Mouse (Mus musculus) forebrain, embryonic 10.5 days (tissue): ENCODE measurements at regions not wholly inside any gene's neighbourhood (a gene's known extent, or its start where the extent isn't known, plus 50 kb on each side); places are given as distances from the start of the nearest gene placed in this dataset.

Experiments used
- DNase-seq: peaks from one replicate; pipeline ENCODE4 v3.0.0-alpha.2; 2017; ENCODE audit warnings: low spot score; ENCODE audit errors: extremely low spot score
- H3K27ac ChIP-seq: fragments of 300-500 bp; sonication (generic); 2 replicates; pipeline ENCODE4 v1.5.1; 2016; ENCODE audit warnings: mild to moderate bottlenecking
- H3K27me3 ChIP-seq: fragments of 300-500 bp; sonication (generic); 2 replicates; pipeline ENCODE4 v1.6.1; 2016; ENCODE audit warnings: mild to moderate bottlenecking; ENCODE audit not compliant: poor library complexity, severe bottlenecking
- H3K36me3 ChIP-seq: fragments of 300-500 bp; sonication (generic); replicated peaks from 2 replicates; pipeline ENCODE4 v1.6.1; 2016; ENCODE audit warnings: mild to moderate bottlenecking, moderate library complexity
- H3K4me1 ChIP-seq: fragments of 300-500 bp; sonication (generic); 2 replicates; pipeline ENCODE4 v1.6.1; 2016
- H3K4me3 ChIP-seq: fragments of 300-500 bp; sonication (generic); 2 replicates; pipeline ENCODE4 v1.5.1; 2016; ENCODE audit warnings: mild to moderate bottlenecking, moderate library complexity
- H3K9me3 ChIP-seq: fragments of 300-500 bp; sonication (generic); 2 replicates; pipeline ENCODE4 v1.6.1; 2016; ENCODE audit warnings: mild to moderate bottlenecking, moderate library complexity
- WGBS: fragments of 180-500 bp; shearing (Covaris S2); methylation state at CpG from one replicate; pipeline ENCODE4 v1.1.7; 2016; 5-methylcytosine and 5-hydroxymethylcytosine counted together

GRCm38 (mm10) chr4:26965831-26966230, 619.1 kb upstream of the Manea start:
- H3K27me3 ChIP-seq: no peaks in the 10 kb centered on the region
- no peak overlapping the region for H3K4me3 ChIP-seq
- WGBS: 94% methylated on average over 2 of the region's 2 CpGs
- no peaks in the 10 kb centered on the region for H3K4me1 ChIP-seq
- H3K36me3 ChIP-seq: no peaks in the 10 kb centered on the region
- H3K27ac ChIP-seq: no peak overlapping the region
- no peak for DNase-seq
- no peaks in the 10 kb centered on the region for H3K9me3 ChIP-seq

- no peak overlapping the region for H3K4me3 ChIP-seq
These were observed 618.2 kb upstream of the Manea start for GRCm38 (mm10) chr4:26964850-26965249.

GRCm38 (mm10) chr4:26944617-26945016, 597.9 kb upstream of the Manea start:
- Histone ChIP-seq H3K27me3 (no peaks in the 10 kb centered on the region), H3K4me3 (no peak overlapping the region), H3K36me3 (no peaks in the 10 kb centered on the region), H3K9me3 (no peaks in the 10 kb centered on the region), H3K27ac (no peak overlapping the region), H3K4me1 (no peaks in the 10 kb centered on the region)
- no peak for DNase-seq
- WGBS: 97% methylated on average over 2 of the region's 2 CpGs

More at GRCm38 (mm10) chr4:26964850-26965249, 618.2 kb upstream of the Manea start:
- WGBS: 86% methylated on average over 2 of the region's 2 CpGs
- Histone ChIP-seq H3K36me3 (no peaks in the 10 kb centered on the region), H3K4me1 (no peaks in the 10 kb centered on the region), H3K27ac (no peak overlapping the region), H3K27me3 (no peaks in the 10 kb centered on the region), H3K9me3 (no peaks in the 10 kb centered on the region)
- DNase-seq: no peak

GRCm38 (mm10) chr4:26933988-26934798, 587.5 kb upstream of the Manea start:
- WGBS: 80% methylated on average over 10 of the region's 10 CpGs
- Histone ChIP-seq H3K4me1 (no peaks in the 10 kb centered on the region), H3K36me3 (no peaks in the 10 kb centered on the region), H3K4me3 (no peak overlapping the region), H3K27ac (no peak overlapping the region), H3K27me3 (no peaks in the 10 kb centered on the region), H3K9me3 (no peaks in the 10 kb centered on the region)
- no peak for DNase-seq

GRCm38 (mm10) chr4:26929879-26930481, 583.3 kb upstream of the Manea start:
- Histone ChIP-seq H3K4me1 (no peaks in the 10 kb centered on the region), H3K9me3 (no peaks in the 10 kb centered on the region), H3K4me3 (no peak overlapping the region), H3K27ac (no peak overlapping the region), H3K27me3 (no peaks in the 10 kb centered on the region), H3K36me3 (no peaks in the 10 kb centered on the region)
- WGBS: 76% methylated on average over 6 of the region's 6 CpGs
- no peak for DNase-seq

- Histone ChIP-seq H3K36me3 (no peaks in the 10 kb centered on the region), H3K27ac (no peak overlapping the region), H3K9me3 (no peaks in the 10 kb centered on the region), H3K4me3 (no peak overlapping the region), H3K27me3 (no peaks in the 10 kb centered on the region), H3K4me1 (no peaks in the 10 kb centered on the region)
- WGBS: 92% methylated on average over 3 of the region's 3 CpGs
- no peak for DNase-seq
These were observed 579.4 kb upstream of the Manea start for GRCm38 (mm10) chr4:26926060-26926459.

- H3K9me3 ChIP-seq: no peaks in the 10 kb centered on the region
- H3K36me3 ChIP-seq: no peaks in the 10 kb centered on the region
- no peak overlapping the region for H3K27ac ChIP-seq
- H3K4me3 ChIP-seq: no peak overlapping the region
- no peaks in the 10 kb centered on the region for H3K4me1 ChIP-seq
- no peak for DNase-seq
- no peaks in the 10 kb centered on the region for H3K27me3 ChIP-seq
- WGBS: 88% methylated on average over 2 of the region's 2 CpGs
These were observed 541.8 kb upstream of the Manea start for GRCm38 (mm10) chr4:26888514-26888913.

GRCm38 (mm10) chr4:26879022-26879421, 532.3 kb upstream of the Manea start:
- Histone ChIP-seq H3K4me3 (no peak overlapping the region), H3K4me1 (no peaks in the 10 kb centered on the region), H3K36me3 (no peaks in the 10 kb centered on the region), H3K27ac (no peak overlapping the region), H3K27me3 (no peaks in the 10 kb centered on the region), H3K9me3 (no peaks in the 10 kb centered on the region)
- no peak for DNase-seq
- WGBS: 41% methylated on average over 3 of the region's 3 CpGs

GRCm38 (mm10) chr4:26841761-26842160, 495.1 kb upstream of the Manea start:
- Histone ChIP-seq H3K27me3 (no peaks in the 10 kb centered on the region), H3K4me3 (no peak overlapping the region), H3K36me3 (no peaks in the 10 kb centered on the region), H3K9me3 (no peaks in the 10 kb centered on the region), H3K4me1 (no peaks in the 10 kb centered on the region), H3K27ac (no peak overlapping the region)
- DNase-seq: no peak
- WGBS: 86% methylated on average over 1 of the region's 1 CpGs

GRCm38 (mm10) chr4:26800831-26801230, 454.1 kb upstream of the Manea start:
- Histone ChIP-seq H3K9me3 (no peaks in the 10 kb centered on the region), H3K27ac (no peak overlapping the region), H3K4me3 (no peak overlapping the region), H3K4me1 (no peaks in the 10 kb centered on the region), H3K36me3 (no peaks in the 10 kb centered on the region), H3K27me3 (no peaks in the 10 kb centered on the region)
- 91% methylated on average over 3 of the region's 3 CpGs for WGBS
- no peak for DNase-seq

- Histone ChIP-seq H3K4me1 (no peaks in the 10 kb centered on the region), H3K4me3 (no peak overlapping the region), H3K27ac (no peak overlapping the region), H3K36me3 (no peaks in the 10 kb centered on the region), H3K9me3 (no peaks in the 10 kb centered on the region), H3K27me3 (no peaks in the 10 kb centered on the region)
- DNase-seq: no peak
- WGBS: 89% methylated on average over 1 of the region's 1 CpGs
These were observed 446.6 kb upstream of the Manea start for GRCm38 (mm10) chr4:26793181-26793824.

GRCm38 (mm10) chr4:26767896-26768295, 421.2 kb upstream of the Manea start:
- H3K36me3 ChIP-seq: no peaks in the 10 kb centered on the region
- H3K27ac ChIP-seq: no peak overlapping the region
- peaks cover 10% of the 10 kb centered on the region for H3K4me1 ChIP-seq
- H3K9me3 ChIP-seq: no peaks in the 10 kb centered on the region
- H3K27me3 ChIP-seq: peaks cover 44% of the 10 kb centered on the region
- DNase-seq: no peak
- H3K4me3 ChIP-seq: no peak overlapping the region
- 74% methylated on average over 2 of the region's 2 CpGs for WGBS
